Mouse (Mus musculus) heart, adult 11 months (tissue): ENCODE measurements at regions not wholly inside any gene's neighbourhood (a gene's known extent, or its start where the extent isn't known, plus 50 kb on each side); places are given as distances from the start of the nearest gene placed in this dataset.
A peak's percentile ranks its signal among the peaks of the same experiment; 100 is the strongest.

ENCODE experiments used
- DNase-seq: peaks from one replicate; pipeline ENCODE4 v3.0.0; 2022

- DNase-seq: peak; percentile 82
These were observed 123.9 kb downstream of the Tmem161b start for GRCm38 (mm10) chr13:84345791-84346511.

- DNase-seq: peak; percentile 28
These were observed 124.5 kb downstream of the Tmem161b start for GRCm38 (mm10) chr13:84346569-84346968.

- peak; percentile 88 for DNase-seq
These were observed 125.3 kb downstream of the Tmem161b start for GRCm38 (mm10) chr13:84347181-84347913.

DNA sequence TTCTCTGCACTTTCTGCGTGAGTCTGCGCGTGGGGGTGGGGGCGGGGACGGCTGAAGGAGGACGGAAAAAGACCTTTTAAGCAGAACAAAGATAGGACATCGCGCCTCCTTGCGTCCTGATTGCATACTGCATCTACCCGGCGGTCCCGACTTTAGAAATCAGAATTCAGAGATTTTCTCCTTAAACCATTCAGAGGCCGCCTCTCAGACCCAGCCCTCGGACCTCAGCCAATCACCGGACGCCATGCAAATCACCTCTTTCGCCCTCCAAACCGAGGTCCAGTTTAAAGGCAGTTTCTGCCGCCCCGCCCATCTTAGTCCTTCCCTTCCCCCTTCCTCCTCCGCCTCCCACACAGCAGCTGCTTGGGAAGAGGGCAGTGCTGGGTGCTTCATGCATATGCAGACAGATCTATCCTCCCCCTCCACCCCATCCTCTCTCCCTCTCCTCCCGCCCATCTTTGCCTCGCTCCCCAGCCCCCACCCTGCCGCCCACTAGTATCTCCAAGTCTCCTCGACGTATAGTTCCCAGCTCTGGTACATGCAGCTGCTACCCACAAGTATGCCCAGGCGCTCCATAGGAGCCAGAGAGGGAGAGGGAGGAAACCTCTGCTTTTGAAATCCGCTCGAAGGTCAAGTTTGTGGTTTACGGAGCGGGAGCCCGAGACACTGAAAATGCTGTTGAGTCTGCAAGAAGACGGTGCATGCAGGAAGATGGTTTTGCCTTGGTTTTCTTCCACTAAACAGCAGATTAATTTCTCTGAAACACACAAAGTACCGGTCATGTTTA, 126.0 kb downstream of the Tmem161b start:
- peak; percentile 99 for DNase-seq

- no peak for DNase-seq
These were observed 126.5 kb downstream of the Tmem161b start for GRCm38 (mm10) chr13:84348701-84348975.

GRCm38 (mm10) chr13:84349001-84349720, 127.1 kb downstream of the Tmem161b start:
- peak; percentile 43 for DNase-seq

DNA sequence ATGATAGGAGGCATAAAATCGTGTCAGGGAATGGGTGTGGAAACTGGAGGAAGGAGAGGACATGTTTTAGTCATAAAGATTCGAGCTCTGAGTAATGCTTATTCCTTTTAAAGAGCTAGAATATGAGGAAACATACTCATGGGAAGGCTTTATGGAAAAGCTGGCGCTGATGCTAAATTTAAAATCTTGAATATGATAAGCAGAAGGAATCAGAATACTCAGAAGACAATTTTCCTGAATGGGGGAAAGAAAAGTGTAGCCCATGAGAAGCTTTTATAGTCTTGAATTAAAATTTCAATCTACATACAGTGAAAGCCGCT, 127.6 kb downstream of the Tmem161b start:
- no peak for DNase-seq

DNA sequence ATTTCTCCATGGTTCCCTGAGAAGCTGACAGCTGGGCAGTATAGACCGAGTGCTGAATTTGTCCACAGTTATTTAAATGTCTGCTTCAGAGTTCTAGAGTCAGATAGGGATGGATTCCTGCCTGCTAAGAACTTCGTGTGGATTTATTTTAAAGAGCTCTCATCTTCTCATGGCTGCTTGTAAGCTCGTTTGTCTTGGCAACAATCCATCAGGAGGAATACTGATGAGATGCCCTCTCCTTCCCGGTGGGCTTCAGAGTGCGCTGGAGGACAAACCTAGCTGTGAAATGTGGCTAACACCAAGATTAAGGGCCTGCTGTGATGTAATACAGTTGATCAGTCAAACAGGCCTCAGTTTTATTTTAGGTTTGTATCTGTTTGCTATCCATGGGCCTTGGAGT, 128.7 kb downstream of the Tmem161b start:
- DNase-seq: no peak

GRCm38 (mm10) chr13:84356455-84356854, 134.4 kb downstream of the Tmem161b start:
- DNase-seq: no peak

DNA sequence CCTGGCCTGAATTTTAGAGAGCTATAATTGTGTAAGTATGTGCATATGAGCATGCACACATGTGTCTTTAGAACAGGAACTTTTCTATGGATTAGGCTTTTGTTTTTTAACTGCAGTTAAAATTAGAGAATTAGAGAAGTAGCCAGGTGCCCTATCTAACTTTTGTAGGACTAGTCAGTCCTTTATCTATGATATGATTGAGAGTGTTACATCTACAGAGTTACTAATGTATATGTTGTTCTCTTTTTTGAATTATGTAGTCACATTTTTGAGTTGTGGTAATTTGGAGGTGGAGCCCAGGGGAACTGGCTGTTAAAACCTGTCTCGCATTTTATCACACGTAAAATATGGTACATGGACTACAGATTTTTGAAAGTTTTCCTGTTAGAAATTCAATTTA, 138.4 kb downstream of the Tmem161b start:
- no peak for DNase-seq

- DNase-seq: no peak
These were observed 142.0 kb downstream of the Tmem161b start for GRCm38 (mm10) chr13:84364069-84364468.

DNA sequence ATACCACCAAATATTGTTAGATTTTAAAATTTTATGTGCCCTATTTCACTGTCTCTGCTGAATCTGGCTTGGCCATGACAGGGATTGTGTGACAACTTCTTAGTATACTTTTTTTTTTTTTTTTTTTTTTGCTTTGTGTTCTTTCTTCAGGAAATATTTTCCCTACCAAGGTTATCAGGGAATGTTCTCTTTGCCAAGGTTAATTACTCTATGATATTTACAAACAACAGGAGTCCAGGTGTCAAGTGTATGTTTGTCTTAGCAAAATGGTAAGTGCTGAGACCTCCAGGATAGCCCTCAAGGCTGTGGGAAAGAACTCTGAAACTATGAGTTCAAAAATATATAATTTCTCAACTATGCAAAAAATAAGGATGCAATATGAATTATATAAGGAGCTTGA, 143.4 kb downstream of the Tmem161b start:
- DNase-seq: no peak

DNA sequence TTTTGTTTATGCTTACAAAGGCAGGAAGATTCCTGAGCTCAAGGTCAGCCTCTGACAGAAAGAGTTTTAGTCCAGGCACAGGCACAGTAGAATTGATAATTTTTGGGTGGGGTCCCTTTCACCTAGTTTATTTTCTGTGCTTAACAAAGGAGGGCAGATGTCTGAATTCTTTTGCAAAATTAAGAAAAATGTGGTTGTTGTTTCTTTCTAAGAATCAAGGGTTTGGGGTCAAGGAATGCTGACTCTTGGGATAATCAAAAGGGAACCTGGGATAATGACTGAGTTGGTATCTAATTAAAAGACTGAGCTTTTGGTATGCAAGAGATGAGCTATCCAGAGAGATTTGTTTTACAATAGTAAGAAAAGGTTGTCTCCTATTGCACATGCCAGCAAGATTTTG, 143.9 kb downstream of the Tmem161b start:
- no peak for DNase-seq

- no peak for DNase-seq
These were observed 144.7 kb downstream of the Tmem161b start for GRCm38 (mm10) chr13:84366839-84367238.

GRCm38 (mm10) chr13:84368225-84368624, 146.1 kb downstream of the Tmem161b start:
- DNase-seq: no peak

GRCm38 (mm10) chr13:84374711-84375257, 152.7 kb downstream of the Tmem161b start:
- DNase-seq: no peak

GRCm38 (mm10) chr13:84375941-84376340, 153.8 kb downstream of the Tmem161b start:
- DNase-seq: no peak

DNA sequence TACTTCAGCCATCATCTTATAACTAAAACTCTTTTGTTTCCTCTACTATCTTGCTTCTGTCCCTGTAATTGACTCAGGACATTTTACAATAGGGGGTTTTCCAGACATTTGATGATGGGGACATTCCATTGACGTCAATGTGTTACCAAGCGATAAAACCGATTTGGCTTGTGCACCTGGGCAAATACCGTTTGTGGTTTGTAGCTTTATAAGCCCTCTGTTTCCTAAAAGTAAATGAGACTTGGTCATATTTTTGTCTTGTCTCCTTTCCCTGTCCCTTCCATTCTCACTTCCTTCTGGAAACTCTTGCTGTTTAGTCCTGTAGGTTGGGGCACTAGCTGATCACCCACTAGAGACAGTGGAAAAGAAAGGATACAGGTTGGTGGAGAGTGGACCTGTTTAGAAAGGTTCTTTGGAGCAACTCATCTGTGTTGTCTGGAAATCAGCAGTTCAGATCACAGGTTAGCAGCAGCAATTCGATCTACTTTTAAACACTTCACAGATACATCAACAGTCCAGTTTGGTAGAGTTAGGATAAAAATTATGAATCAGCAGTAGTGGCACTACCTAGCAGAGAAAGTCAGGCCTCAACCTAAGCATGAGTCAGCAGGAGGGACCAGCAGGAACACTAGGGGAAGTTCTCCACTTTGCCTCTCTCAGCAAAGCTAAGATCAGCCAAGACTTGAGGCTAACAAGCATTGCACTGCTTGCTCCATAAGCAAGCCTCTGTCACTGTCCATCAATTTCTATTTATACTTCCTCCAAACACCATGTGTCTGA, 156.6 kb downstream of the Tmem161b start:
- no peak for DNase-seq

GRCm38 (mm10) chr13:84391554-84391953, 169.5 kb downstream of the Tmem161b start:
- no peak for DNase-seq

DNA sequence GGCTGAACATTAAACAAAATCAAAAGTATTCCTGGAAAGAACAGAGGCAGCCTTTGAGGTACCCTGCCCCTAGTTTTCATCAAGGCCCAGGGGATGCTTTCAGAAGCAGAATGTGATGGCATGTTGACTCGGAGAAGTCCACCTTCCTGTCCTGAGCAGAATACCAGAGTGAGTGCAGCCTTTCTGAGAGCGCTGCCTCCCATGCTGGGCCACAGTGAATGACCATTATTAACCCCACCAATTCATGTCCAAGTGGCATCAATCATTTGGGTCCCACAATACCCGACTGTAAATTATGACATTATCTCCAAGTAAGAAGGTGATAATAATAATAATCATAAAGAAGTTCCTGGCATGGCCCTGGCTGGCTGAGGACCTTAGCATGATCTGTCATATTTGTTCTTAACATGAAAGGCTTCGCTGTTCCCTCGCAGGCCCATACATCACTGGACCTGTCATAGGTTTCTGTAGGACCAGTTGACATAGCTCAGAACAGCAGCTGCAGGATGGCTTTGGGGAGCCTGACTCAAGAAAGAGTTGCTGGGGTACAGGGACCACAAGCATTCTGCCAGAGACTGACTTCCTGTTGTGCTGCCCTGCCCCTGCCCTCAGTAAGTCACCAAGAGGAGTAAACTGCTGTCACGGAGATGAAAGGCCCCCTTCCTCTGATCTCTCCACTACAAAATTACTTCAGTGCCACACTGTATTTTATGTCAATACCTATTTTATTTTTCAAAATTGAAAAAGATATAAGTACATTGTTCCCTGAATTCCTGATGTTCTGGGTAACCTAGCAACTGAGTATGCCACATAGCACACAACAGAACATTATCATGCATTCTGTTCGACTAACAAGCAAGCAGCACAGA, 176.6 kb downstream of the Tmem161b start:
- no peak for DNase-seq
